Mouse (Mus musculus): Measurements from ENCODE around the gene Pdlim5. TPM values are rescaled to one million over a fixed set of nuclear protein-coding genes. Genes with fewer than 3 reads are reported as not detected.
A peak's percentile ranks its signal among the peaks of the same experiment; 100 is the strongest.

The Pdlim5 gene
- total RNA-seq, 1 experiment = 38.8 TPM

DNA sequence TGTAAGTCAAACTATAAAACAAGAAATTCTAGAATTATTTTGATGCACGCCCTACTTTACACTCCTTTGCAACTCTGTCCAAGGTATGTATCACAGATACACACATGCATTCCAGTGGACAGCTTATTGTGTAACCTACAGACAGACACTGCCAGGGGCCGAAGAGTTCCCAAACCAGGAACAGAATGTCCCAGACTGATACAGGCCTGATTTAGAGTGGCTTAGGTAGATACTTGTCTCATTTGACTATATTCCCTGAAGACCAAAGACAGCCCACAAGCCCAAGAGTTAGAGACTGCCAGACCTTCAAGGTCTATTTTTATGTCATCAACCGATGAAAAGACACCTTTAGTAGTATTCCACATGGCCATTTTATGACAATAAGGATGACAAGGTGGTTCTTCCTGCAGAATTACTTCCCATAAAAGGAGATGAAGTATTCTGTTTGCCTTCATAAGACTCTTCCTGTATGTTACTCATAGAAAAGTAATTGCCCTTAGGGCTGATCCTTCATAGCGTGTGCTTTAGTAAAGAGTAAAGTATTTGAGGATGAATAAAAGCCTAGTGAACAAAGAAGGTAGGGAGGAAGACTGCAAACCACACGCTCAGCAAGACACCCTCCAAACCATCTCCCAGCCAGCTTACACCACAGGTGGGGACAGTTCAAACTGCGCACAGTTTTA lies 22.9 kb downstream of the Pdlim5 start:
- Histone ChIP-seq H3K9me3 (ENCODE audit: control insufficient read depth, insufficient read depth, low read depth, low read length) (no peaks in the 10 kb centered on the region), H3K4me3 (ENCODE audit: insufficient read depth in 1 of 2, low read depth in 1 of 2, low read length in 2 of 2, poor library complexity in 1 of 2, severe bottlenecking in 1 of 2) (no peak overlapping the region), H3K9ac (ENCODE audit: insufficient read depth, low read depth, low read length, poor library complexity, severe bottlenecking) (no peak overlapping the region), H3K27ac (ENCODE audit: insufficient read depth, low read depth, low read length, poor library complexity, severe bottlenecking) (no peak overlapping the region), H3K36me3 (ENCODE audit: control insufficient read depth, insufficient read depth, low read length, poor library complexity, severe bottlenecking) (no peaks in the 10 kb centered on the region), H3K4me1 (ENCODE audit: control insufficient read depth in 2 of 2, insufficient read depth in 2 of 2, low read length in 2 of 2, poor library complexity in 1 of 2) (0 out of 4 replicates have a peak, but pooled peaks cover 0 to 3% of the 10 kb centered on the region in 2 experiments)
- TF ChIP-seq MAFK (IDR thresholded peaks at IDR 0.05; ENCODE audit: insufficient read depth, low read depth, low read length) (no peak), CHD2 (IDR thresholded peaks at IDR 0.05; ENCODE audit: low read depth, low read length) (no peak)
- DNase-seq (ENCODE audit: low read depth, low spot score) = no peak
- in situ Hi-C loops (cut with MboI; ENCODE audit: low sequenced_read_pairs in 2 of 2, unreplicated experiment in 2 of 2) = no loop called here

DNA sequence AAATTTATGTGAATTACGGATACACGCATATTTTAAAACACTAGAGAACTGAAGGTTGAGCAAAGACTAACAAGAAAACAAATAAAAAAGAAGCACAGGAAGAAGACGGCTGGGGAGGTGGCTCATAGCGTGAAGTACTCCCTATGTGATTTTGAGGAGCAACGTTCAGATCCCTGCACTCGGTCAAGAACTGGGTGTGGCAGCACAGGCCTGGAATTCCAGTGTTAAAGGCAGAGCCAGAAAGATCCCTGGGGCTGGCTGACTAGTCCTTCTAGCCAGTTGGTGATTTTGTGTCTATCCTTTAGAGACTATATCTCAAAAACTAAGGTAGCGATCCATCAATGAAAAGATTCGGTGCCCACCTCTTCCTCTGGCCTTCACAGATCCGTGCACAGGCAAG lies 27.1 kb downstream of the Pdlim5 start:
- no peak for TF ChIP-seq CHD2 (IDR thresholded peaks at IDR 0.05; ENCODE audit: low read depth, low read length)
- TF ChIP-seq ZC3H11A (IDR thresholded peaks at IDR 0.05; ENCODE audit: borderline replicate concordance, low read depth, low read length) = no peak
- in situ Hi-C loops (cut with MboI; ENCODE audit: low sequenced_read_pairs in 2 of 2, unreplicated experiment in 2 of 2) = no loop called here
- Histone ChIP-seq H3K4me1 (ENCODE audit: control insufficient read depth in 2 of 2, insufficient read depth in 2 of 2, low read length in 2 of 2, poor library complexity in 1 of 2) (0 out of 4 replicates have a peak, but pooled peaks cover 0 to 3% of the 10 kb centered on the region in 2 experiments), H3K36me3 (ENCODE audit: control insufficient read depth, insufficient read depth, low read length, poor library complexity, severe bottlenecking) (no peaks in the 10 kb centered on the region), H3K4me3 (ENCODE audit: insufficient read depth in 1 of 2, low read depth in 1 of 2, low read length in 2 of 2, poor library complexity in 1 of 2, severe bottlenecking in 1 of 2) (no peak overlapping the region), H3K9ac (ENCODE audit: insufficient read depth, low read depth, low read length, poor library complexity, severe bottlenecking) (no peak overlapping the region), H3K27ac (ENCODE audit: insufficient read depth, low read depth, low read length, poor library complexity, severe bottlenecking) (no peak overlapping the region), H3K9me3 (ENCODE audit: control insufficient read depth, insufficient read depth, low read depth, low read length) (no peaks in the 10 kb centered on the region)
- peak; percentile 19 for DNase-seq (ENCODE audit: low read depth, low spot score)

DNA sequence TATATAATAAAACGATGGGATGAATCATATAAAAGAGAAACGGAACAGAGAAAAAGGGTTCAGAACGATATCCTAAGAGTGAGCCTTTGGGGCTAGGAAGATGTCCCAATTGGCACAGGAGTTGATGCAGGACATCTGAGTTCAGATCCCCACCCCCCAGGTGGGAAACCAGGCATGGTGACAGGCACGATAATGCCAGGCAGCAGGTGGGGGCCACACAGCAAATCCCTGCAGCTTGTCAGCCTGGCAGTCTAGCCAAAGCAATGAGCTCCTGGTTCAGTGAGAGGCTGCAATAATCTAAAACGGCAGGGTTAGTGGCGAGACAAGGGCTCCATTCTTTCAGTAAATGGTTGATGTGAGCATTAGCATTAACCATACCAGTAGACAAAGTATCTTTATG lies 33.4 kb downstream of the Pdlim5 start:
- DNase-seq (ENCODE audit: low read depth, low spot score) = no peak
- Histone ChIP-seq H3K36me3 (ENCODE audit: control insufficient read depth, insufficient read depth, low read length, poor library complexity, severe bottlenecking) (no peaks in the 10 kb centered on the region), H3K4me3 (ENCODE audit: insufficient read depth in 1 of 2, low read depth in 1 of 2, low read length in 2 of 2, poor library complexity in 1 of 2, severe bottlenecking in 1 of 2) (no peak overlapping the region), H3K27ac (ENCODE audit: insufficient read depth, low read depth, low read length, poor library complexity, severe bottlenecking) (no peak overlapping the region), H3K9me3 (ENCODE audit: control insufficient read depth, insufficient read depth, low read depth, low read length) (no peaks in the 10 kb centered on the region), H3K4me1 (ENCODE audit: control insufficient read depth in 2 of 2, insufficient read depth in 2 of 2, low read length in 2 of 2, poor library complexity in 1 of 2) (no peaks in the 10 kb centered on the region), H3K9ac (ENCODE audit: insufficient read depth, low read depth, low read length, poor library complexity, severe bottlenecking) (no peak overlapping the region)
- TF ChIP-seq HCFC1 (IDR thresholded peaks at IDR 0.05; ENCODE audit: borderline replicate concordance, insufficient read depth, low read length) (no peak), ZNF384 (IDR thresholded peaks at IDR 0.05; ENCODE audit: low read depth, low read length) (no peak)
- in situ Hi-C loops (cut with MboI; ENCODE audit: low sequenced_read_pairs in 2 of 2, unreplicated experiment in 2 of 2) = no loop called here

DNA sequence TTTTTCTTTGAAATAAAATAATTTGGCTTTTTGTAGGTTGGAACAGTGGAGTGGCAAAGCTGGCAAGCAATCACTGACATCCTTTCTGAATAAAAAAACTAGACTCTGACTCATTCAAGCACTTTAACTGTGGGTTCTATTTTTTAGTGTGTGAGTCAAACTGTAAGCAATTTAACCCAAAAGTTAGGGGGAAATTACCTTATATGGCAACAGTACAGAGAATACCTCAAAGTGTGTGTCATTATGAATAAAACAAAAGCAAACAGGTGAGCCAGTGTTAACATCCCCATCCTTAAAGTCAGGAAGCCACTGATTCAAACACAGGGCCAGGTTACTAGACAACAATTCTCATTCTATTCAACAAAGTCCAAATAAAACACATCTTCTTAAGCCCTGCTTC lies 36.5 kb downstream of the Pdlim5 start:
- in situ Hi-C loops (cut with MboI; ENCODE audit: low sequenced_read_pairs in 2 of 2, unreplicated experiment in 2 of 2) = no loop called here
- no peak overlapping the region for H3K4me3 ChIP-seq (ENCODE audit: insufficient read depth in 1 of 2, low read depth in 1 of 2, low read length in 2 of 2, poor library complexity in 1 of 2, severe bottlenecking in 1 of 2)
- TF ChIP-seq CHD2 (IDR thresholded peaks at IDR 0.05; ENCODE audit: low read depth, low read length) (no peak), ZC3H11A (IDR thresholded peaks at IDR 0.05; ENCODE audit: borderline replicate concordance, low read depth, low read length) (no peak), HCFC1 (IDR thresholded peaks at IDR 0.05; ENCODE audit: borderline replicate concordance, insufficient read depth, low read length) (no peak), ZNF384 (IDR thresholded peaks at IDR 0.05; ENCODE audit: low read depth, low read length) (no peak), MAFK (IDR thresholded peaks at IDR 0.05; ENCODE audit: insufficient read depth, low read depth, low read length) (no peak)
- no peaks in the 10 kb centered on the region for H3K36me3 ChIP-seq (ENCODE audit: control insufficient read depth, insufficient read depth, low read length, poor library complexity, severe bottlenecking)
- H3K4me1 ChIP-seq (ENCODE audit: control insufficient read depth in 2 of 2, insufficient read depth in 2 of 2, low read length in 2 of 2, poor library complexity in 1 of 2) = no peaks in the 10 kb centered on the region
- DNase-seq (ENCODE audit: low read depth, low spot score) = no peak
- no peaks in the 10 kb centered on the region for H3K9me3 ChIP-seq (ENCODE audit: control insufficient read depth, insufficient read depth, low read depth, low read length)
- H3K9ac ChIP-seq (ENCODE audit: insufficient read depth, low read depth, low read length, poor library complexity, severe bottlenecking) = no peak overlapping the region
- H3K27ac ChIP-seq (ENCODE audit: insufficient read depth, low read depth, low read length, poor library complexity, severe bottlenecking) = no peak overlapping the region

DNA sequence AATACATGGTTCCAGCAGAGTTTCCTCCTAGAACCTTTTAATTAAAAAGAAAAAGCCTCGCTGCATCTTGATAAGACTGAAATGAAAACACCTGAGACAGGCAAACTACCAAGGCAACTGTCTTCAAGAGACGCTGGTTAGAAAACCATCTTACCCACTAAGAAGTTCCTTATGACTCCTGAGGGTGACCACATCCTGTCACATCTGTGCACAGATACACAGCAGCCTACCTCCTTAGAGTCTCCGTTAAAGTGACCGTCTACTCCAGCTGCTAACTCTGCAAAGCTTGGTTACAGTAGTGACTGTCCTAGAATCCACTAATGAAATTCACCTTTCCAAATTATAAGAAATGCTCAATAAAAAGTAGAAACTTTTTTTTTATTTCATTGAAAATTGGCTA lies 38.8 kb downstream of the Pdlim5 start:
- TF ChIP-seq ZNF384 (IDR thresholded peaks at IDR 0.05; ENCODE audit: low read depth, low read length) (no peak), HCFC1 (IDR thresholded peaks at IDR 0.05; ENCODE audit: borderline replicate concordance, insufficient read depth, low read length) (no peak)
- H3K27ac ChIP-seq (ENCODE audit: insufficient read depth, low read depth, low read length, poor library complexity, severe bottlenecking) = no peak overlapping the region
- no peak overlapping the region for H3K4me3 ChIP-seq (ENCODE audit: insufficient read depth in 1 of 2, low read depth in 1 of 2, low read length in 2 of 2, poor library complexity in 1 of 2, severe bottlenecking in 1 of 2)
- H3K9me3 ChIP-seq (ENCODE audit: control insufficient read depth, insufficient read depth, low read depth, low read length) = no peaks in the 10 kb centered on the region
- DNase-seq (ENCODE audit: low read depth, low spot score) = no peak
- no peaks in the 10 kb centered on the region for H3K4me1 ChIP-seq (ENCODE audit: control insufficient read depth in 2 of 2, insufficient read depth in 2 of 2, low read length in 2 of 2, poor library complexity in 1 of 2)
- no peak overlapping the region for H3K9ac ChIP-seq (ENCODE audit: insufficient read depth, low read depth, low read length, poor library complexity, severe bottlenecking)
- in situ Hi-C loops (cut with MboI; ENCODE audit: low sequenced_read_pairs in 2 of 2, unreplicated experiment in 2 of 2) = no loop called here
- H3K36me3 ChIP-seq (ENCODE audit: control insufficient read depth, insufficient read depth, low read length, poor library complexity, severe bottlenecking) = no peaks in the 10 kb centered on the region
